Mouse (Mus musculus): ENCODE measurements at regions not wholly inside any gene's neighbourhood (a gene's known extent, or its start where the extent isn't known, plus 50 kb on each side); places are given as distances from the start of the nearest gene placed in this dataset.

GRCm38 (mm10) chr16:78247189-78247588 is 54.1 kb upstream of the Cxadr start:
- DNase-seq = no peak

- DNase-seq = no peak
Observed at GRCm38 (mm10) chr16:78242678-78243077, 58.6 kb upstream of the Cxadr start.

- DNase-seq = no peak
Observed at GRCm38 (mm10) chr16:78240152-78240551, 61.1 kb upstream of the Cxadr start.

GRCm38 (mm10) chr16:78238052-78238701 is 63.1 kb upstream of the Cxadr start:
- no peak for DNase-seq

- no peak for DNase-seq
Observed at GRCm38 (mm10) chr16:78237641-78238051, 63.6 kb upstream of the Cxadr start.

- DNase-seq = peak; percentile 15
Observed at GRCm38 (mm10) chr16:78236746-78237640, 64.3 kb upstream of the Cxadr start.

GRCm38 (mm10) chr16:78232205-78232604 is 69.1 kb upstream of the Cxadr start:
- DNase-seq = no peak

GRCm38 (mm10) chr16:78229013-78229412 is 72.3 kb upstream of the Cxadr start:
- DNase-seq = no peak

GRCm38 (mm10) chr16:78222377-78222776 is 78.9 kb upstream of the Cxadr start:
- no peak for DNase-seq

- DNase-seq = no peak
Observed at GRCm38 (mm10) chr16:78221781-78222180, 79.5 kb upstream of the Cxadr start.

GRCm38 (mm10) chr16:78217633-78218032 is 83.7 kb upstream of the Cxadr start:
- no peak for DNase-seq

- DNase-seq = no peak
Observed at GRCm38 (mm10) chr16:78216752-78217351, 84.4 kb upstream of the Cxadr start.

GRCm38 (mm10) chr16:78211687-78212086 is 89.6 kb upstream of the Cxadr start:
- DNase-seq = no peak

- DNase-seq = no peak
Observed at GRCm38 (mm10) chr16:78208321-78208720, 93.0 kb upstream of the Cxadr start.

GRCm38 (mm10) chr16:78204332-78204731 is 97.0 kb upstream of the Cxadr start:
- no peak for DNase-seq

- no peak for DNase-seq
Observed at GRCm38 (mm10) chr16:78200044-78200830, 101.1 kb upstream of the Cxadr start.

GRCm38 (mm10) chr16:78199252-78199651 is 102.0 kb upstream of the Cxadr start:
- no peak for DNase-seq

GRCm38 (mm10) chr16:78198642-78199121 is 102.6 kb upstream of the Cxadr start:
- peak; percentile 39 for DNase-seq

- peak; percentile 57 for DNase-seq
Observed at GRCm38 (mm10) chr16:78197252-78197896, 103.9 kb upstream of the Cxadr start.

GRCm38 (mm10) chr16:78170627-78171605 is 130.4 kb upstream of the Cxadr start:
- DNase-seq = no peak

GRCm38 (mm10) chr16:78156876-78157232 is 144.4 kb upstream of the Cxadr start:
- DNase-seq = no peak

Measured in kidney, adult 11 months (tissue).